In the genomic region with DNA sequence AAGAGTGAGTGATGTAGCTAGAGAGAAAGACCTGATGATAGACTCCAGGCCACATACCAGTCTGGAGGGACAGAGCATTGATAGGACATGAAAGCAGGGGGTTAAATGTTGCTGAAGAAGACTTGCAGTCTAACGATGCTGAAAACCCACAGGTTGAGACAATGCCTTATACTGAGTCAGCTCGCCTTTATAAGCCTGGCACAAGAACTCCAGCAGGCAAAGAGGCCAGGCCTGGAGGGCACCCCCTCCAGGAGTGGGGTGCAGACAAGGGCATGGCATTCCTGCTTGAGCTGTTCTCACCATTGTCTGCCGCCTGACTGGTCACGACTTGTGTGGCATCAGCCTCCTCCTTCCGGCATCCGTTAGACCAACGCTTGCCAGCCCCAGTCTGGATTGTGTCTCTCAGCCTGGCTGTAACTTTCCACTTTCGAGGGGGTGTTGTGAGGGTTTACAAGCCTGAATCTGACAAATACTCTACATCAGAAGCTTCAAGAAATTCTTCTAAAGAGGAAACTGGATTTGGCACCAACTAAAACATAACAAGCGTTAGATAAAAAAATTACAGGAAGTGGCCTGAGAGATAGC, we compare ENCODE assay signal across 16 mouse cellular contexts. TPM values are rescaled to one million over a fixed set of nuclear protein-coding genes. Genes with fewer than 3 reads are reported as not detected.
DNase-seq lines count a peak whose midpoint lies in the region; ATAC-seq and TF ChIP-seq lines count a peak whose summit lies in the region.
"Had no signal": no experiment of that assay in that cellular context is flagged by ENCODE, and none has a peak within 500 bp of the region (broad histone marks: within the 10 kb centered on the region; RNA-seq: fewer than 3 reads in every experiment).

No protein-coding gene starts in this region.

- no peak overlapping the region for H3K4me2 ChIP-seq in heart, postnatal 0 days (ENCODE audit: low read depth, low read length)
- no peak overlapping the region for H3K4me2 ChIP-seq in stomach, embryonic 16.5 days (ENCODE audit: low read depth, low read length)
- H3K4me2 ChIP-seq in forebrain, embryonic 14.5 days (ENCODE audit: low read length): no peak overlapping the region
- H3K4me2 ChIP-seq: embryonic facial prominence, embryonic 13.5 days; forebrain, embryonic 12.5 days; hindbrain, embryonic 15.5 days; limb, embryonic 13.5 days; midbrain, embryonic 12.5 days had no signal

- H3K27me3 ChIP-seq in heart, postnatal 0 days (ENCODE audit: control insufficient read depth, insufficient read depth, low read length): no peaks in the 10 kb centered on the region
- no peaks in the 10 kb centered on the region for H3K27me3 ChIP-seq in stomach, embryonic 16.5 days (ENCODE audit: control insufficient read depth, insufficient read depth, low read length)
- H3K27me3 ChIP-seq in forebrain, embryonic 14.5 days (replicated peaks; ENCODE audit: control insufficient read depth, insufficient read depth, low read length): no peaks in the 10 kb centered on the region
- H3K27me3 ChIP-seq: embryonic facial prominence, embryonic 13.5 days; forebrain, embryonic 12.5 days; hindbrain, embryonic 15.5 days; limb, embryonic 13.5 days; midbrain, embryonic 12.5 days had no signal

- 42% methylated on average over 9 of the region's 9 CpGs for whole genome bisulfite sequencing in heart, postnatal 0 days
- WGBS in stomach, embryonic 16.5 days: 66% methylated on average over 9 of the region's 9 CpGs
- WGBS in forebrain, embryonic 14.5 days: 73% methylated on average over 9 of the region's 9 CpGs

- ATAC-seq in frontal cortex, adult (ENCODE audit: low TSS enrichment): peak; percentile 74
- ATAC-seq in heart, postnatal 0 days (ENCODE audit: insufficient read depth, low read depth): peak; percentile 36
- ATAC-seq in stomach, embryonic 16.5 days (ENCODE audit: insufficient read depth, low FRiP score): no peak
- ATAC-seq in forebrain, embryonic 14.5 days: no peak

- H3K9ac ChIP-seq in heart, postnatal 0 days (replicated peaks; ENCODE audit: low read depth, low read length): no peak overlapping the region
- no peak overlapping the region for H3K9ac ChIP-seq in stomach, embryonic 16.5 days (ENCODE audit: low read length)
- H3K9ac ChIP-seq in forebrain, embryonic 14.5 days (ENCODE audit: low read length): no peak overlapping the region
- H3K9ac ChIP-seq: embryonic facial prominence, embryonic 13.5 days; forebrain, embryonic 12.5 days; hindbrain, embryonic 15.5 days; limb, embryonic 13.5 days; midbrain, embryonic 12.5 days had no signal

- no peak for TF ChIP-seq CTCF in heart, postnatal 0 days (IDR thresholded peaks at IDR 0.05; ENCODE audit: low read depth)

- H3K9me3 ChIP-seq in heart, postnatal 0 days (replicated peaks; ENCODE audit: control insufficient read depth, low read length): no peaks in the 10 kb centered on the region
- H3K9me3 ChIP-seq in stomach, embryonic 16.5 days (replicated peaks; ENCODE audit: control insufficient read depth, low read length): no peaks in the 10 kb centered on the region
- no peaks in the 10 kb centered on the region for H3K9me3 ChIP-seq in forebrain, embryonic 14.5 days (replicated peaks; ENCODE audit: control insufficient read depth, low read length)
- H3K9me3 ChIP-seq: embryonic facial prominence, embryonic 13.5 days; forebrain, embryonic 12.5 days; hindbrain, embryonic 15.5 days; limb, embryonic 13.5 days; midbrain, embryonic 12.5 days had no signal

- no peaks in the 10 kb centered on the region for H3K36me3 ChIP-seq in heart, postnatal 0 days (replicated peaks; ENCODE audit: control insufficient read depth, insufficient read depth, low read length)
- H3K36me3 ChIP-seq in stomach, embryonic 16.5 days (ENCODE audit: control insufficient read depth, insufficient read depth, low read length): no peaks in the 10 kb centered on the region
- no peaks in the 10 kb centered on the region for H3K36me3 ChIP-seq in forebrain, embryonic 14.5 days (ENCODE audit: control insufficient read depth, insufficient read depth, low read length)
- H3K36me3 ChIP-seq: embryonic facial prominence, embryonic 13.5 days; forebrain, embryonic 12.5 days; hindbrain, embryonic 15.5 days; limb, embryonic 13.5 days; midbrain, embryonic 12.5 days had no signal

- no peak overlapping the region for H3K4me3 ChIP-seq in heart, postnatal 0 days (ENCODE audit: low read depth, low read length)
- H3K4me3 ChIP-seq in stomach, embryonic 16.5 days (replicated peaks; ENCODE audit: low read length): no peak overlapping the region
- no peak overlapping the region for H3K4me3 ChIP-seq in forebrain, embryonic 14.5 days (ENCODE audit: low read depth, low read length)
- H3K4me3 ChIP-seq: embryonic facial prominence, embryonic 13.5 days; forebrain, embryonic 12.5 days; hindbrain, embryonic 15.5 days; limb, embryonic 13.5 days; midbrain, embryonic 12.5 days had no signal

- H3K27ac ChIP-seq in heart, postnatal 0 days (ENCODE audit: low read depth): peak overlapping the region; percentile 20; the same call in 1 of the 2 replicates
- H3K27ac ChIP-seq in stomach, embryonic 16.5 days (ENCODE audit: low read length): peak overlapping the region; percentile 11; the same call in 1 of the 2 replicates
- H3K27ac ChIP-seq in forebrain, embryonic 14.5 days (ENCODE audit: low read depth, low read length): no peak overlapping the region
- H3K27ac ChIP-seq: embryonic facial prominence, embryonic 13.5 days; forebrain, embryonic 12.5 days; hindbrain, embryonic 15.5 days; limb, embryonic 13.5 days; midbrain, embryonic 12.5 days had no signal

- peaks cover 9% of the 10 kb centered on the region; the same call in 1 of the 2 replicates for H3K4me1 ChIP-seq in heart, postnatal 0 days (ENCODE audit: control insufficient read depth, insufficient read depth)
- peaks cover 14% of the 10 kb centered on the region for H3K4me1 ChIP-seq in stomach, embryonic 16.5 days (ENCODE audit: control insufficient read depth, insufficient read depth, low read length)
- no peaks in the 10 kb centered on the region for H3K4me1 ChIP-seq in forebrain, embryonic 14.5 days (ENCODE audit: control insufficient read depth, insufficient read depth, low read length)
- H3K4me1 ChIP-seq: forebrain, embryonic 12.5 days; hindbrain, embryonic 15.5 days; midbrain, embryonic 12.5 days had no signal

- no peak for TF ChIP-seq EP300 in heart, postnatal 0 days (IDR thresholded peaks at IDR 0.05; ENCODE audit: low read depth)

- intact Hi-C loops in heart, postnatal 14 days (cut with DNase I): no loop called here

- DNase-seq in frontal cortex, postnatal 10 days (ENCODE audit: low spot score in 2 of 2): no peak
- DNase-seq in heart, postnatal 0 days (ENCODE audit: low spot score): no peak
- DNase-seq in heart, postnatal 14 days: no peak
- DNase-seq in retina, postnatal 1 day: peak; percentile 80
- DNase-seq in retina, embryonic 14.5 days (ENCODE audit: low spot score): no peak
- DNase-seq in forebrain, embryonic 14.5 days (ENCODE audit: low spot score): no peak
- DNase-seq: cerebellum, adult 11-12 months; lung, postnatal 36 days; thymus, postnatal 25 days had no signal

RNA-seq across cellular contexts. Expression of gene Atp1b3, which starts 48.7 kb away (rescaled TPM):
- 46.4 and 52.6 TPM in 2 replicates for total RNA-seq in heart, postnatal 0 days (2014; rRNA removed; ENCODE audit: low replicate concordance)
- 107 and 109 TPM in 2 replicates for polyA plus RNA-seq in heart, postnatal 0 days (2015; fragmentation: Nextera tagmentation; extraction: Ambion mirVana)
- 10 to 100 TPM; 70.8 to 72.2 TPM for total RNA-seq in heart, postnatal 14 days (2021)
- polyA plus RNA-seq in stomach, embryonic 16.5 days (2015; fragmentation: Nextera tagmentation; extraction: Ambion mirVana): 165 and 167 TPM in 2 replicates
- 143 and 163 TPM in 2 replicates for polyA plus RNA-seq in forebrain, embryonic 14.5 days (2014; fragmentation: Nextera tagmentation; extraction: Ambion mirVana)

Comparison
In these comparisons a context has a peak if more than half of its experiments do, and no peak if none do; other contexts are left out.
1. ATAC-seq: peak in frontal cortex, adult (single experiment) and heart, postnatal 0 days (single experiment); none in stomach, embryonic 16.5 days (single experiment) and forebrain, embryonic 14.5 days (single experiment).